ENCODE assay signal across 17 mouse cellular contexts in the genomic region with DNA sequence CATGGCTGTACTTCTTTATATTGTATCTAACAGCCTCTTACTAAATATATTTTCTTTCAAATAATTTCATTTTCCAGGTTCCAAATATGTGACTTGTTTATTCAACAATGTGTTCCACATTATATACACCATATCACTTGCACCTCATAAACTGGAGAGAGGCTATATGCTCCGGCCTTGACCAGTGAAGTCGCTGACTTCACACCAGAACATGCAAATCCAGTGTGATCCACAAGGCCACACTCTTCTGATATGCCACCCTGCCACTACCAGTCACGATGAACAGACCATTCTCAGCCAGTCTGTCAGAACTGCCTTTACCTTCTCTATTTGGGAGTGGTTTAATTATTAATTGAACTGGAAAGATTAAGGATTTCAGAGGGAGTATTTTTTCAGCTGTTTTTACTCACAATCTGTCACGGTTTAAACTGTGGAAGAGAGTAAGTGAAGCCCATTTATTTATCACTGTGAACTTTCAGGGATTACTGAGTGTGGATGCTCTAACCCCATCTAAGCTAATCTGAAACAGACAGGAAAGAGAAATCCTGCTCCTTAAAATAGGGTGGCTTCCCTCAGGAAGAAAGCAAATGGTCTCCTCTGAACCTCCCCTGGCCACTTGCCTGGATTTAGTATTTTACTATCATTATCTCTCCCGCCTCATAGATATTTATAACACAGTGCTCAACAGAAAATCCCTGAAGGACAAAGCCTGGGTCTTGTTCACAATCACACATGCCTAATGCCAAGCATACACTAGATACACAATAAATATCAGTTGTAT.
DNase-seq lines count a peak whose midpoint lies in the region; ATAC-seq and TF ChIP-seq lines count a peak whose summit lies in the region.
"Had no signal": no experiment of that assay in that cellular context is flagged by ENCODE, and none has a peak within 500 bp of the region (broad histone marks: within the 10 kb centered on the region; RNA-seq: fewer than 3 reads in every experiment).

No protein-coding gene starts in this region.

- no peak for TF ChIP-seq CTCF in lung, postnatal 0 days (IDR thresholded peaks at IDR 0.05)

- H3K9ac ChIP-seq in kidney, embryonic 15.5 days: no peak overlapping the region
- H3K9ac ChIP-seq in lung, postnatal 0 days (replicated peaks; ENCODE audit: low read depth): no peak overlapping the region
- H3K9ac ChIP-seq in intestine, embryonic 15.5 days: no peak overlapping the region
- H3K9ac ChIP-seq: forebrain, postnatal 0 days; limb, embryonic 13.5 days; liver, postnatal 0 days; neural tube, embryonic 15.5 days had no signal

- H3K4me3 ChIP-seq in kidney, embryonic 15.5 days (replicated peaks): no peak overlapping the region
- no peak overlapping the region for H3K4me3 ChIP-seq in lung, postnatal 0 days (ENCODE audit: low read depth, low read length)
- no peak overlapping the region for H3K4me3 ChIP-seq in intestine, embryonic 15.5 days (replicated peaks)
- H3K4me3 ChIP-seq: layer of hippocampus, adult 2 months; limb, embryonic 13.5 days; neural tube, embryonic 15.5 days had no signal

- no peak for TF ChIP-seq EP300 in lung, postnatal 0 days (IDR thresholded peaks at IDR 0.05)

- H3K27me3 ChIP-seq in kidney, embryonic 15.5 days: no peaks in the 10 kb centered on the region
- H3K27me3 ChIP-seq in lung, postnatal 0 days (replicated peaks; ENCODE audit: insufficient read depth, low read length): no peaks in the 10 kb centered on the region
- H3K27me3 ChIP-seq in intestine, embryonic 15.5 days (replicated peaks): no peaks in the 10 kb centered on the region
- H3K27me3 ChIP-seq: limb, embryonic 13.5 days; neural tube, embryonic 15.5 days had no signal

- H3K4me1 ChIP-seq in kidney, embryonic 15.5 days: peaks cover 4% of the 10 kb centered on the region; the same call in 1 of the 2 replicates
- H3K4me1 ChIP-seq in lung, postnatal 0 days (ENCODE audit: insufficient read depth, low read depth, low read length): no peaks in the 10 kb centered on the region
- no peaks in the 10 kb centered on the region for H3K4me1 ChIP-seq in intestine, embryonic 15.5 days (replicated peaks)
- H3K4me1 ChIP-seq: neural tube, embryonic 15.5 days had no signal

- H3K27ac ChIP-seq in kidney, embryonic 15.5 days: no peak overlapping the region
- no peak overlapping the region for H3K27ac ChIP-seq in lung, postnatal 0 days (ENCODE audit: low read length)
- no peak overlapping the region for H3K27ac ChIP-seq in intestine, embryonic 15.5 days
- H3K27ac ChIP-seq: layer of hippocampus, adult 2 months; limb, embryonic 13.5 days; neural tube, embryonic 15.5 days had no signal

- peak; percentile 18 for DNase-seq in embryo, embryonic 11 days
- DNase-seq in embryo, embryonic 9.5 days (ENCODE audit: extremely low spot score): no peak
- DNase-seq in kidney, postnatal 36 days: no peak
- DNase-seq in lung, postnatal 0 days (ENCODE audit: low spot score): peak; percentile 26
- DNase-seq in lung, postnatal 36 days: no peak
- no peak for DNase-seq in adrenal gland, adult 2 months
- DNase-seq: adrenal gland, postnatal 25 days; cerebellum, adult 8-10 months; forebrain, postnatal 0 days; liver, postnatal 0 days; retina, postnatal 1 day; thymus, postnatal 36 days had no signal

- H3K9me3 ChIP-seq in kidney, embryonic 15.5 days (replicated peaks): no peaks in the 10 kb centered on the region
- H3K9me3 ChIP-seq in lung, postnatal 0 days (ENCODE audit: low read length): no peaks in the 10 kb centered on the region
- H3K9me3 ChIP-seq in intestine, embryonic 15.5 days: no peaks in the 10 kb centered on the region
- H3K9me3 ChIP-seq: limb, embryonic 13.5 days; neural tube, embryonic 15.5 days had no signal

- no peaks in the 10 kb centered on the region for H3K36me3 ChIP-seq in kidney, embryonic 15.5 days
- H3K36me3 ChIP-seq in lung, postnatal 0 days (ENCODE audit: insufficient read depth, low read length): no peaks in the 10 kb centered on the region
- no peaks in the 10 kb centered on the region for H3K36me3 ChIP-seq in intestine, embryonic 15.5 days
- H3K36me3 ChIP-seq: limb, embryonic 13.5 days; neural tube, embryonic 15.5 days had no signal

- H3K4me2 ChIP-seq in kidney, embryonic 15.5 days: no peak overlapping the region
- H3K4me2 ChIP-seq in lung, postnatal 0 days (replicated peaks; ENCODE audit: low read depth, low read length): no peak overlapping the region
- H3K4me2 ChIP-seq in intestine, embryonic 15.5 days (replicated peaks): no peak overlapping the region
- H3K4me2 ChIP-seq: limb, embryonic 13.5 days; neural tube, embryonic 15.5 days had no signal

- 0 out of 2 replicates have a peak, but pooled peaks have one; percentile 43 for ATAC-seq in kidney, embryonic 15.5 days (replicated peaks; ENCODE audit: low FRiP score)
- peak; percentile 44; the same call in 1 of the 2 replicates for ATAC-seq in lung, postnatal 0 days
- peak; percentile 77 for ATAC-seq in intestine, embryonic 15.5 days
- ATAC-seq: forebrain, postnatal 0 days; liver, postnatal 0 days had no signal

- 42% methylated on average over 5 of the region's 5 CpGs for WGBS in kidney, embryonic 15.5 days
- 27% methylated on average over 5 of the region's 5 CpGs for WGBS in lung, postnatal 0 days
- 40% methylated on average over 5 of the region's 5 CpGs for WGBS in intestine, embryonic 15.5 days

Comparison
In these comparisons a context has a peak if more than half of its experiments do, and no peak if none do; other contexts are left out.
1. DNase-seq: peak in embryo, embryonic 11 days (single experiment) and lung, postnatal 0 days (single experiment); none in embryo, embryonic 9.5 days (single experiment), kidney, postnatal 36 days (0 of 2), lung, postnatal 36 days (single experiment) and adrenal gland, adult 2 months (single experiment).
2. Peak in every context shown above with its lines, with median percentiles within 50 percentile points of each other: ATAC-seq.